Mouse (Mus musculus) layer of hippocampus, adult 2 months (tissue): ENCODE measurements around the gene Ranbp1. TPM values are rescaled to one million over a fixed set of nuclear protein-coding genes. Genes with fewer than 3 reads are reported as not detected.
A peak's percentile ranks its signal among the peaks of the same experiment; 100 is the strongest.

ENCODE experiments used
- DNase-seq, 2 experiments: peaks; one replicate each; pipeline ENCODE4 v3.0.0; 2022; ENCODE audit warnings: low spot score in 2 of 2
- H3K27ac ChIP-seq: fragments of 200-600 bp; 2 replicates; pipeline ENCODE4 v1.8.1; 2022
- H3K4me3 ChIP-seq: fragments of 200-600 bp; 2 replicates; pipeline ENCODE4 v1.8.1; 2022; ENCODE audit warnings: mild to moderate bottlenecking
- CTCF ChIP-seq: fragments of 200-600 bp; conservative IDR thresholded peaks from 2 replicates; pipeline ENCODE4 v1.8.1; 2022; ENCODE audit warnings: antibody characterized with exemption, mild to moderate bottlenecking, moderate library complexity
- microRNA-seq, 2 experiments: library from miRNA; unstranded; fragments of <30 nt; microRNA quantifications; one replicate each; pipeline ENCODE4 v1.2.0; 2021
- total RNA-seq, 2 experiments: library from RNA; stranded (reverse); gene quantifications; 2 replicates each; pipeline ENCODE4 v1.2.3; 2021

Ranbp1 gene
- total RNA-seq, 2 experiments from 2014 or later = 93.6 to 98.0 TPM

DNA sequence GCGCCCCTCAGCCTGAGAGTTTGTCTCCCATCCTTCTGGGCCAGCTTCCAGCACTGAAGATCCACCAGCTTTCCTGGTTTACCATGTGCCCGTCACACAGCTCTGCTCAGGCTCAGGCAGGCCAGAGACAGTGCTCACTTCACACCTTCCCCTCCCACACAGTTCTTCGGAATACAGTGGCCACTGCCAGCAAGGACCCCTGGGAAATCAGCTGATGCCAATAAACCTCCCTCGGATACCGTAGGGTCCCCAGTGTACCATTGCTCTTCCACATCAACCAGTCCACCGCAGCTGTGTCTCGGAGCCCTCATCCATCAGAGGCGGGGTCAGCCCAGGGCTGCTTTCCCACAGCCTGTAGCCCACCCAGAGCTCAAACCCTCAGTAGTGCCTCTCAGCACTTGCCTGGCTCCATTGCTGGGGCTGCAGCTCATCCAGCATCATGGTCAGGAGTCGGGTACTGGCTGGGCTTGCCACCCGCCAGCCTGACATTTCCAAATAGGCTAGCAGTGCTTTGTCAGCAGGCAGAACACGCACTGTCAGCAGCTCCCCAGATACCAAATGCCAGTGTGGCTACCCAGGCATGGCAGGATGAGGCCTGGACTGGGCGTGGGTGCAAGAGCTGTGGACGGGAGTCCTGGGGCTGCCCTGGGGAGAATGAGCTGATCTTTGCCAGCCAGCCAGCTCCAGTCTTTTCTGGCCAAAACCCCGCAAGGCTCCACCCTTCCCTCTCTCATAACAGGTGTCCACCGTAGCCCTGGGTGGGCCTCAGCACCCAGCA lies 54.1 kb downstream of the Ranbp1 start:
- no peak overlapping the region for H3K4me3 ChIP-seq
- TF ChIP-seq CTCF = no peak
- H3K27ac ChIP-seq = peak overlapping the region; percentile 82
- no peak for DNase-seq

DNA sequence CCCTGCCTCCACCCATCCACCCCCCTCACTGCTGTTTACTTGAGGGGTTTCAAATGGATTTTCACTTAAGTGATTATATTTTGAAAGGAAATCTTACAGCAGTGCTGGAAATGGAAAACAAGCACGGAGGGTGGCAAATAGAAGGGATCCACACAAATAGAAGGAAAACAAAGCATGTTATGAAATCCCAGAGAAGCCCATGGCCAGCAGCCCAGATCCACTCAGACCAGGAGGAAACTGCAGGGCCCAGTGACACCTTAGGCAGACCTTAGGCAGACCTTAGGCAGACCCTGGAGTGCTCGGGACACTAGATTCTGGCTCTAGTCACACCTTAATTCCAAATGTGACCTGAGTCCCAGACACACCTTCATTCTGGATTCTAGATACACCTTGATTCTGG lies 57.5 kb downstream of the Ranbp1 start:
- TF ChIP-seq CTCF = no peak
- no peak overlapping the region for H3K4me3 ChIP-seq
- H3K27ac ChIP-seq = no peak overlapping the region
- DNase-seq = no peak

Small RNAs within 50 kb of the gene (microRNA-seq; reads per million reads assigned to microRNA genes)
- gene Gm24572 (0 reads per million in 2 experiments), gene Mir1306 (232 to 283 reads per million in 2 experiments)

Other genes with a start within 250 kb of the Ranbp1 start
- 10 to 100 TPM; 70.3 to 73.8 TPM for gene Dgcr6, start 195.9 kb downstream of the Ranbp1 start, total RNA-seq
- 10 to 100 TPM; 45.1 to 48.2 TPM for gene Prodh, start 158.5 kb downstream of the Ranbp1 start, total RNA-seq
- 100 to 1,000 TPM; 106 to 111 TPM for gene Rtn4r, start 121.1 kb downstream of the Ranbp1 start, total RNA-seq
- gene Ccdc188, start 30.9 kb downstream of the Ranbp1 start, total RNA-seq = not detected
- gene Zdhhc8, start 13.6 kb downstream of the Ranbp1 start, total RNA-seq = 10 to 100 TPM; 72.0 to 84.1 TPM
- gene Trmt2a, start 53 bp downstream of the Ranbp1 start, total RNA-seq = 10 to 100 TPM; 51.1 to 54.9 TPM
- gene Gm49776, start 9.6 kb upstream of the Ranbp1 start, total RNA-seq = not detected
- 10 to 100 TPM; 46.1 to 46.7 TPM for gene Dgcr8, start 40.5 kb upstream of the Ranbp1 start, total RNA-seq
- 100 to 1,000 TPM; 128 to 130 TPM for gene Tango2, start 99.4 kb upstream of the Ranbp1 start, total RNA-seq
- 10 to 100 TPM; 40.4 to 41.4 TPM for gene Arvcf, start 99.5 kb upstream of the Ranbp1 start, total RNA-seq
- 10 to 100 TPM; 19.7 to 21.4 TPM for gene Txnrd2, start 177.7 kb upstream of the Ranbp1 start, total RNA-seq
- 10 to 100 TPM; 74.6 to 75.1 TPM for gene Comt, start 178.1 kb upstream of the Ranbp1 start, total RNA-seq
- gene Gnb1l, start 250.0 kb upstream of the Ranbp1 start, total RNA-seq = 1 to 10 TPM; 5.8 to 6.0 TPM